Mouse (Mus musculus) CD4-positive, CD25-positive, alpha-beta regulatory T cell, adult 4 months (primary cell): ENCODE results near the gene Slc32a1. TPM values are rescaled to one million over a fixed set of nuclear protein-coding genes. Genes with fewer than 3 reads are reported as not detected.

Experiments
- polyA plus RNA-seq, 2 experiments: library from polyadenylated mRNA; unstranded; fragments of 100-300 nt; shearing (Covaris generic); gene quantifications; one replicate each; pipeline ENCODE4 v1.2.1; 2017

Slc32a1 gene
- polyA plus RNA-seq, 2 experiments from 2014 or later = not detected

Other genes with a start within 250 kb of the Slc32a1 start
- gene Snhg11, start 235.1 kb upstream of the Slc32a1 start, polyA plus RNA-seq = under 1 TPM in 1 of 2 experiments, not detected in 1; 0.09 TPM
- gene Ralgapb, start 200.9 kb upstream of the Slc32a1 start, polyA plus RNA-seq = 10 to 100 TPM; 11.7 to 12.1 TPM
- not detected for gene Adig, start 108.2 kb upstream of the Slc32a1 start, polyA plus RNA-seq
- not detected for gene Arhgap40, start 98.0 kb upstream of the Slc32a1 start, polyA plus RNA-seq
- 1 to 10 TPM; 2.1 to 2.9 TPM for gene Actr5, start 14.1 kb downstream of the Slc32a1 start, polyA plus RNA-seq
- 100 to 1,000 TPM; 121 to 150 TPM for gene Ppp1r16b, start 54.6 kb downstream of the Slc32a1 start, polyA plus RNA-seq
- under 1 TPM; 0.32 to 0.53 TPM for gene Fam83d, start 157.3 kb downstream of the Slc32a1 start, polyA plus RNA-seq
- 10 to 100 TPM; 12.7 to 25.7 TPM for gene Dhx35, start 184.0 kb downstream of the Slc32a1 start, polyA plus RNA-seq